Mouse (Mus musculus) neural tube, embryonic 14.5 days (tissue): Measurements from ENCODE around the gene Otx2. TPM values are rescaled to one million over a fixed set of nuclear protein-coding genes. Genes with fewer than 3 reads are reported as not detected.
A peak's percentile ranks its signal among the peaks of the same experiment; 100 is the strongest.

Experiments
- ATAC-seq: fragments of 200-750 bp; cut with Nextera tagmentation; 2 replicates; pipeline ENCODE4 v1.8.0; 2017; ENCODE audit warnings: low read depth, mild to moderate bottlenecking, moderate TSS enrichment, moderate library complexity
- H3K27ac ChIP-seq: fragments of 300-500 bp; sonication (generic); 2 replicates; pipeline ENCODE4 v1.5.1; 2014; ENCODE audit warnings: low read depth, mild to moderate bottlenecking, control low read depth, low read length, moderate library complexity, mixed read lengths
- H3K27me3 ChIP-seq: fragments of 300-500 bp; sonication (generic); 2 replicates; pipeline ENCODE4 v1.6.1; 2014; ENCODE audit warnings: low read length; ENCODE audit not compliant: control insufficient read depth, insufficient read depth
- H3K36me3 ChIP-seq: fragments of 300-500 bp; sonication (generic); 2 replicates; pipeline ENCODE4 v1.6.1; 2014; ENCODE audit warnings: low read length, mixed read lengths; ENCODE audit not compliant: control insufficient read depth, insufficient read depth
- H3K4me1 ChIP-seq: fragments of 300-500 bp; sonication (generic); 2 replicates; pipeline ENCODE4 v1.6.1; 2014; ENCODE audit warnings: low read length; ENCODE audit not compliant: control insufficient read depth, insufficient read depth
- H3K4me2 ChIP-seq: fragments of 300-500 bp; sonication (generic); 2 replicates; pipeline ENCODE4 v1.6.1; 2014; ENCODE audit warnings: mild to moderate bottlenecking, low read depth, low read length, control low read depth
- H3K4me3 ChIP-seq: fragments of 300-500 bp; sonication (generic); 2 replicates; pipeline ENCODE4 v1.5.1; 2014; ENCODE audit warnings: low read depth, low read length, control low read depth, mixed read lengths
- H3K9ac ChIP-seq: fragments of 300-500 bp; sonication (generic); replicated peaks from 2 replicates; pipeline ENCODE4 v1.6.1; 2014; ENCODE audit warnings: low read depth, mild to moderate bottlenecking, control low read depth, low read length, mixed read lengths
- H3K9me3 ChIP-seq: fragments of 300-500 bp; sonication (generic); 2 replicates; pipeline ENCODE4 v1.6.1; 2016; ENCODE audit warnings: low read length; ENCODE audit not compliant: control insufficient read depth
- whole genome bisulfite sequencing: fragments of 180-500 bp; shearing (Covaris S2); extraction: QIAGEN DNeasy Blood & Tissue Kit; methylation state at CpG from one replicate; pipeline ENCODE4 v1.1.7; 2014; 5-methylcytosine and 5-hydroxymethylcytosine counted together
- polyA plus RNA-seq: library from polyadenylated mRNA; unstranded; fragments of >200 nt; fragmentation: Nextera tagmentation; extraction: Ambion mirVana; gene quantifications from 2 replicates; pipeline ENCODE4 v1.2.1, GENCODE M21; 2014

Gene Otx2
- not detected in 2 replicates for polyA plus RNA-seq

DNA sequence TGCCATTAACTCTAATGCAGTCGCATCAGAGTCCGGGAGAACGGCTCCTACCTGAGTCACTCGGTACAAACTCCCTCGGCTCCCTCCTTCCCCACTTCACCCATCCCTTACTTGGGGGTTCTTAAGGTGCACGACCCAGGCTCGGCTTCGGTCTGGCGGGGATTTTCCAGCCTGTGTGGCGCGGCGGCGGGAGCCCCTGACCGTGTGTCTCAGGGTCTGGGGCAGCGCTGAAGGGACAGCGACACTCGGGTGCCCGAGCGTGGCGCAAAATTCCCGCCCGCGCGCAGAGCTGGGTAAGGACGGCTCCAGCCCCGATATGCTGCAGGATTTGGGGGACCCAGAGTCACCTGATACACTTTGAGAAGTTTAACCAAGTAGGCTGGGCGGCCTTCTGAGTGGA lies at the start of gene Otx2:
TSS of gene Otx2 (minus strand) at position 279 of the 400 bp plus-strand sequence.
- H3K4me3 ChIP-seq = no peak within 1 kb of the TSS

DNA sequence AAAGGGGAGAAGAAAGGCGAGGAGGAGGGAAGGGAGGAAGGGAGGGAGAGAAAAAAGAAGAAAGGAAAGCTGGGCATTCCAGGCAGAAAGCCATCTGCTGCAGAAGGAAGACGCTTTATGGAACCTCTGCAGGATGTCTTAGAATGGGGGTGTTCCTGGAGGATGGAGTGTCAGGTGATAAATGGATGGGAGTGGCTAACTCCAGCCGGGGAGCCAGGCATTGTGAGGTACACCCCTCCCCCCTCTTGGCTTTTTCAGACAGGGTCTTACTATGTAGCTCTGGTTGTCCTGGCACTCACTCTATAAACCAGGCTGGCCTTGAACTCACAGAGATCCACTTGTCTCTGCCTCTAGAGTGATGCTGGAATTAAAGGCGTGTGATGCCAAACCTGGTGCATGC lies 49.1 kb upstream of the Otx2 start:
- no peak overlapping the region for H3K9ac ChIP-seq
- WGBS = 21% methylated on average over 4 of the region's 4 CpGs
- no peak overlapping the region for H3K4me3 ChIP-seq
- no peaks in the 10 kb centered on the region for H3K36me3 ChIP-seq
- no peaks in the 10 kb centered on the region for H3K27me3 ChIP-seq
- no peaks in the 10 kb centered on the region for H3K4me1 ChIP-seq
- no peak overlapping the region for H3K4me2 ChIP-seq
- ATAC-seq = no peak; the same call in 1 of the 2 replicates
- no peak overlapping the region for H3K27ac ChIP-seq
- no peaks in the 10 kb centered on the region for H3K9me3 ChIP-seq

More for the DNA sequence above, at the start of gene Otx2:
- H3K27me3 ChIP-seq = peaks cover 80% of the 10 kb centered on the region
- H3K9me3 ChIP-seq = no peaks in the 10 kb centered on the region
- H3K36me3 ChIP-seq = no peaks in the 10 kb centered on the region
- H3K9ac ChIP-seq = no peak within 1 kb of the TSS
- ATAC-seq = peak; percentile 34; the same call in 1 of the 2 replicates
- H3K27ac ChIP-seq = no peak within 1 kb of the TSS
- H3K4me1 ChIP-seq = no peaks in the 10 kb centered on the region
- no peak within 1 kb of the TSS for H3K4me2 ChIP-seq
- 1% methylated on average over 27 of the region's 27 CpGs for WGBS

DNA sequence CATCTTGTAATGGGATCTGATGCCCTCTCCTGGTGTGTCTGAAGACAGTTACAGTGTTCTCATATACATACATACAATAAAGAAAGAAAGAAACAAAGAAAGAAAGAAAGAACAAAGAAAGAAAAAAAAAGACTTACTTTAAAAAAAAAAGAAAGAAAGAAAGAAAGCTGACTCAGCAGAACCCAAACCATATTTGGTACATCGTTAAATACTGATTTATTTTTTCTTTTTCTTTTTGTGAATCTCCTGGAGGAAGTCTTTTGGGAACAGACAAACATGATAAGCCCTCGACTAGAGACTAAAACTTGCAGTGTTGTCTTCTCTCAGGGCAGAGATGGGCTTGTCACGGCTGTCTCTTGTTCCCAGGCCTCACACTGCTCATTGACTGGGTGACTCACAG lies 45.7 kb upstream of the Otx2 start:
- no peaks in the 10 kb centered on the region for H3K27me3 ChIP-seq
- WGBS = 80% methylated on average over 3 of the region's 3 CpGs

DNA sequence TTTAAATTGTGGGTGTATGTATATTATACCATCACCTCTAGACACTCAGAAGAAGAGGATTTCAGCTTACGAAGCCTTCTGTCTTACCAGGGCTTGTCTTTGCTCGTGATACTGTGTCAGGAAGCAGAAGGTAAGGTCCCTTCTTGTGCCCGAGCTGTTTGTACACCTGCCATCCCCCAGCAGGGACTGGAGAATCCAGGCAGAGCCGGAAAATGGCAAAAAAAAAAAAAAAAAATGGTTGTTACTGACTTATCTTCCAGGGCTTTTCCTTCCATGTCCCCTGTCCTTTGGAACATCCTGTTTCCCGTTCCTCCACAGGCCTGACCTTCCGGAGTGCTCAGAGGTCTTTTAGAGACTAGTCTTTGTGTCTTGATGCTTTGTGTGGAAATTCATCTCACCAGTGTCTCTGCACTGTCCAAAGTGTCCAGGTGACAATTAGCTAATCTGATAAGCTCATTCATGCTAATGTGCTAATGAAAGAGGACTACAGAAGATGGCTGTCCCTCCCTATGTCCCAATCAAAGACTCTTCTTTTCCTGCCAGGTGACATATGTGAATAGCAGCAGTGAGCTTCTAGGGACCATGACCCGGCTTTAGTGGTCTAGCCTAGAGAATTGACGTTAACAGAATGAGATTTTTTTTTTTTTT lies 44.1 kb upstream of the Otx2 start:
- Histone ChIP-seq H3K27ac (no peak overlapping the region), H3K27me3 (no peaks in the 10 kb centered on the region), H3K9me3 (no peaks in the 10 kb centered on the region), H3K36me3 (no peaks in the 10 kb centered on the region), H3K4me1 (no peaks in the 10 kb centered on the region), H3K9ac (no peak overlapping the region), H3K4me2 (no peak overlapping the region), H3K4me3 (no peak overlapping the region)
- WGBS = 86% methylated on average over 8 of the region's 8 CpGs
- ATAC-seq = no peak

More for the DNA sequence above, 45.7 kb upstream of the Otx2 start:
- H3K4me1 ChIP-seq = no peaks in the 10 kb centered on the region
- H3K9me3 ChIP-seq = no peaks in the 10 kb centered on the region
- no peak overlapping the region for H3K27ac ChIP-seq
- no peak overlapping the region for H3K4me2 ChIP-seq
- no peaks in the 10 kb centered on the region for H3K36me3 ChIP-seq
- no peak overlapping the region for H3K9ac ChIP-seq
- ATAC-seq = no peak
- no peak overlapping the region for H3K4me3 ChIP-seq

DNA sequence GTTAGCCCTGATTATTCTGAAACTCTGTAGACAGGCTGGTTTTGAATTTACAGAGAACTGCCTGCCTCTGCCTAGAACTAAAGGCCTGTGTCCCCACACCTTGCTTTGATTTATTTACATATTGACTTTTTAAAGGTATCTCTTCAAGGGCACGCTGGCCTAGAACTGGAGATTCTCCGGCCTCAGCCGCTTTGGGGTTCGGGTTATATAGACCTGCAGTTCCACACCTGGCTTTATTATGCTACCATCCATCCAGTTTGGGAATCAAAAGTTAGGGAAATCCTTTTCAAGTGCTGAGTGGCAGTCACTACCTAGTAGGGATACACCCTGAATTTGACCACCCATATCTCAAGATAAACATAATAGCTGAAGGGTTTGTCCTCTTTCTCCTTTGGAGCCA lies 42.8 kb upstream of the Otx2 start:
- Histone ChIP-seq H3K4me3 (no peak overlapping the region), H3K36me3 (no peaks in the 10 kb centered on the region), H3K27ac (no peak overlapping the region), H3K9me3 (no peaks in the 10 kb centered on the region), H3K4me1 (no peaks in the 10 kb centered on the region), H3K9ac (no peak overlapping the region), H3K27me3 (no peaks in the 10 kb centered on the region), H3K4me2 (no peak overlapping the region)
- ATAC-seq = no peak
- 92% methylated on average over 4 of the region's 4 CpGs for WGBS

DNA sequence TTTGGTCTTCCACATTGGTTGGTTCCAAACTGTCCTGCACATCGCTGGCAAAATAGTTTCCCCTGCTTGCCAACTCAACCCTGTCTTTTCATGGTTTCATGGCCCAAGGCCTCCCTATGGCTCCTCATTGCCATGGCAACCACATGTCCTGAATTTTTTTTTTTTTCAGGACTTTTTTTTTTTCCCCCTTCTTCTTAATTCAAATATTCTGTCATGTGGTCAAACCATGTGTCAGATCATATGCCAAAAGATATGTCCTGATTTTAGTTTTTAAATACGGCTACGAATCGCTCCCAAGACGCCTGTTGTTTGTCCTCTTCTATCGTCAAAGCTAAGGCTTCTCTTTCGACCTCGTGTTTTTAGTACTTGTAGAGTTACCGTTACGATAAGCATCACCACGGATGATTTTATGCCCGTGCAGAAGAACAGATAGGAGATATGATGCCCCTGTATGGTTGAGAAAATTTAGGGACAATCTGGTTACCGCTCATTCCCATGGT lies 37.3 kb upstream of the Otx2 start:
- no peaks in the 10 kb centered on the region for H3K9me3 ChIP-seq
- 71% methylated on average over 13 of the region's 13 CpGs for WGBS
- H3K4me2 ChIP-seq = no peak overlapping the region
- H3K27ac ChIP-seq = no peak overlapping the region
- no peaks in the 10 kb centered on the region for H3K4me1 ChIP-seq
- no peak overlapping the region for H3K4me3 ChIP-seq
- peak; percentile 9; the same call in 1 of the 2 replicates for ATAC-seq
- H3K36me3 ChIP-seq = no peaks in the 10 kb centered on the region
- peaks cover 23% of the 10 kb centered on the region for H3K27me3 ChIP-seq
- H3K9ac ChIP-seq = no peak overlapping the region

DNA sequence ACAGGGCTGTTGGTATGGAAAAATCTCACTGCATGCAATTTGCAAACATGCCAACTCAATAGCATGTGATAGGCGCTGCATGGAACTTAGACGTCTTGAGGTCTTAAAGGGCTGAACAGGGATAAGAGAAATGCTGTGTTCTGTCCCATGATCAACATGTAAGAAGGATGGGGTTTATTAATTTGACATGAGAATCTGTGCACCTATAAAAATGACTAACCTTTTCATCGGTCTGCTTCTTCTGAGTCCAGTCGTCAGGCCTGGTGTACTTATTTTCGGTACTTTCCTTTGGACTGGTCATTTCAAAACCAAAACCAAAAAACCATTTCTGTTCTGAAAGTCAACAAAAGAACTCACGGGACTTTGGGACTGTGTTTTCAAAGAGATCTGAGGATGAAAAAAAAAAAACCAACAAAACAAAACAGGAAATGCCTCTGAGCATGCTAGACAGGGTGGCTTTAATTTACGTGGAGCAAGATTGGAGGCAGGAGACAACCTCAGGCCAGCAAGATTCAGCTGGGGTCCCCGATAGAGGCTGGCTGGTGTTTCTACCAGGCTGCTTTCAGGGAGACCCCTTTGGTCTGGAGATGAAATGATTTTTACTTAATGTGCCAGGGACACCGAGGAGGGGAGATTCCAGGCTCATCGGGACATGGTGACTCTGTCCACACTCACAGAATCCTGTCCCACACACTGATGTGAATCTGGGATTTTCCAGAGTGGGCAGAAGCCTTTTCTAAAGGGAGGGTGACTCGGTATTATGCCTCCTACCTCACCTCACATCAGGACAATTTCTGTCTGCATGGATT lies 36.6 kb upstream of the Otx2 start:
- Histone ChIP-seq H3K27ac (no peak overlapping the region), H3K9ac (no peak overlapping the region), H3K27me3 (peaks cover 30% of the 10 kb centered on the region), H3K4me1 (no peaks in the 10 kb centered on the region), H3K36me3 (no peaks in the 10 kb centered on the region), H3K9me3 (no peaks in the 10 kb centered on the region), H3K4me3 (no peak overlapping the region), H3K4me2 (no peak overlapping the region; the same call in 1 of the 2 replicates)
- WGBS = 29% methylated on average over 11 of the region's 11 CpGs
- peak; percentile 60; the same call in 1 of the 2 replicates for ATAC-seq

DNA sequence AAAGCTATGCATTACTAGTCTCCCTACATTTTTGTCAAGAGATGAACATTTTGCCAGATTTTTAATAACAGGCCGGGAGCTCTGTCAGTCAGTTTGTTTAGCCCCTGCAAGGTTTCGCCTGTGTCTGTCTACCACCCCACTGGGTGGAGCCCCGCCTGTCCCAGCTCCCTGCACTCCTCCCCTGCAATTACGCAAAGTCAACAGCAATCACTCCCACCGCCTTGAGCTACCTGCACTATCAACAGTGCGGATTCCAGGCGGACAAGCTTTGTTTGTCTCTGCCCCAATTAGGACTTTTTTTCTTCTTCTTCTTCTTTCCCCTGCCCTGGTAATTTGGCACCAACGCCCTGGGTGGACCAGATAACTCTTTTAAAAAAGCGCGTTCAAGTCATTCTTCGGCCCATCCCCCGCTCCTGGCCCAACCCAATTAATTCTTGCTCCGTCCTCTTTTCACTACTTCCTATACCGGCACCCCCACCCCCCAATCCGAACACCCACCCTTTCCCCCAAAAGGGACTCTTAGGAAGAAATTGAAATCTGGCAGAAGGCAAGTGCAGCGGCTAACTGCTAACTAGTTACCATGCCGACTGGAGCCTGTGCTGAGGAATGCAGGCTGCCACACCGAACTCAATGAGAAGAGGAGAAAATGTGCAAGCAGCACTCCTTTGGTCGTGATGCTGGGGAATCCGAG lies 35.9 kb upstream of the Otx2 start:
- Histone ChIP-seq H3K4me3 (no peak overlapping the region), H3K9ac (no peak overlapping the region), H3K36me3 (no peaks in the 10 kb centered on the region), H3K4me2 (peak overlapping the region; percentile 14; the same call in 1 of the 2 replicates), H3K27ac (no peak overlapping the region), H3K27me3 (peaks cover 31% of the 10 kb centered on the region), H3K4me1 (no peaks in the 10 kb centered on the region), H3K9me3 (no peaks in the 10 kb centered on the region)
- WGBS = under 1% methylated on average over 20 of the region's 20 CpGs
- peak; percentile 85 for ATAC-seq
